In genomic region chr4:46563847-46564246, GRCm38 (mm10) we compare ENCODE assay signal across 9 mouse cellular contexts. TPM values are rescaled to one million over a fixed set of nuclear protein-coding genes. Genes with fewer than 3 reads are reported as not detected.
DNase-seq lines count a peak whose midpoint lies in the region; ATAC-seq and TF ChIP-seq lines count a peak whose summit lies in the region.
"Had no signal": no experiment of that assay in that cellular context is flagged by ENCODE, and none has a peak within 500 bp of the region (broad histone marks: within the 10 kb centered on the region; RNA-seq: fewer than 3 reads in every experiment).

No protein-coding gene starts in this region.

- DNase-seq in hindbrain, postnatal 0 days (ENCODE audit: low spot score) = peak; percentile 37
- DNase-seq in hindbrain, embryonic 10.5 days (ENCODE audit: low spot score) = no peak
- peak; percentile 85 for DNase-seq in MN1 (ENCODE audit: low spot score)
- DNase-seq in lung, postnatal 36 days = peak; percentile 77
- DNase-seq in thymus, postnatal 36 days = peak; percentile 38 to 61
- no peak for DNase-seq in right cerebral cortex, adult 2 months (ENCODE audit: low spot score in 2 of 2)
- DNase-seq in right cerebral cortex, postnatal 25 days = no peak

- no peak overlapping the region for H3K4me2 ChIP-seq in hindbrain, postnatal 0 days (ENCODE audit: low read depth, low read length)
- no peak overlapping the region for H3K4me2 ChIP-seq in heart, embryonic 16.5 days (ENCODE audit: low read depth, low read length)
- H3K4me2 ChIP-seq: hindbrain, embryonic 15.5 days had no signal

- H3K4me1 ChIP-seq in hindbrain, postnatal 0 days (ENCODE audit: insufficient read depth, low read length) = no peaks in the 10 kb centered on the region
- no peaks in the 10 kb centered on the region for H3K4me1 ChIP-seq in hindbrain, embryonic 10.5 days (replicated peaks)
- H3K4me1 ChIP-seq in heart, embryonic 16.5 days (ENCODE audit: control insufficient read depth, insufficient read depth, low read length) = no peaks in the 10 kb centered on the region
- H3K4me1 ChIP-seq: hindbrain, embryonic 15.5 days had no signal

- no peaks in the 10 kb centered on the region for H3K9me3 ChIP-seq in hindbrain, postnatal 0 days (ENCODE audit: low read length)
- no peaks in the 10 kb centered on the region for H3K9me3 ChIP-seq in hindbrain, embryonic 10.5 days
- no peaks in the 10 kb centered on the region for H3K9me3 ChIP-seq in heart, embryonic 16.5 days (replicated peaks; ENCODE audit: control insufficient read depth, low read length)
- H3K9me3 ChIP-seq: hindbrain, embryonic 15.5 days had no signal

- H3K4me3 ChIP-seq in hindbrain, postnatal 0 days (ENCODE audit: low read length) = no peak overlapping the region
- H3K4me3 ChIP-seq in hindbrain, embryonic 10.5 days = no peak overlapping the region
- H3K4me3 ChIP-seq in heart, embryonic 16.5 days (ENCODE audit: low read length) = no peak overlapping the region
- H3K4me3 ChIP-seq: hindbrain, embryonic 15.5 days had no signal

- no peak for TF ChIP-seq CTCF in hindbrain, postnatal 0 days (IDR thresholded peaks at IDR 0.05; ENCODE audit: low read depth)

- no peak overlapping the region for H3K9ac ChIP-seq in hindbrain, postnatal 0 days (replicated peaks; ENCODE audit: low read length)
- no peak overlapping the region for H3K9ac ChIP-seq in heart, embryonic 16.5 days (ENCODE audit: low read length)
- H3K9ac ChIP-seq: hindbrain, embryonic 15.5 days had no signal

- ATAC-seq in hindbrain, postnatal 0 days = no peak
- 0 out of 2 replicates have a peak, but pooled peaks have one; percentile 39 for ATAC-seq in heart, embryonic 16.5 days (replicated peaks; ENCODE audit: extremely low read depth, insufficient read depth, low FRiP score)

- WGBS in hindbrain, postnatal 0 days = 64% methylated on average over 10 of the region's 10 CpGs
- 74% methylated on average over 10 of the region's 10 CpGs for WGBS in hindbrain, embryonic 10.5 days
- WGBS in heart, embryonic 16.5 days = 47% methylated on average over 10 of the region's 10 CpGs

- no peaks in the 10 kb centered on the region for H3K27me3 ChIP-seq in hindbrain, postnatal 0 days (ENCODE audit: insufficient read depth, low read length)
- no peaks in the 10 kb centered on the region for H3K27me3 ChIP-seq in hindbrain, embryonic 10.5 days (ENCODE audit: insufficient read depth, poor library complexity, severe bottlenecking)
- H3K27me3 ChIP-seq in heart, embryonic 16.5 days (ENCODE audit: control insufficient read depth, insufficient read depth, low read length) = no peaks in the 10 kb centered on the region; the same call in 1 of the 2 replicates
- H3K27me3 ChIP-seq: hindbrain, embryonic 15.5 days had no signal

- H3K36me3 ChIP-seq in hindbrain, postnatal 0 days (ENCODE audit: insufficient read depth, low read length) = no peaks in the 10 kb centered on the region
- H3K36me3 ChIP-seq in hindbrain, embryonic 10.5 days = no peaks in the 10 kb centered on the region
- no peaks in the 10 kb centered on the region for H3K36me3 ChIP-seq in heart, embryonic 16.5 days (ENCODE audit: control insufficient read depth, insufficient read depth)

- no peak overlapping the region for H3K27ac ChIP-seq in hindbrain, postnatal 0 days
- H3K27ac ChIP-seq in hindbrain, embryonic 10.5 days = no peak overlapping the region
- H3K27ac ChIP-seq in heart, embryonic 16.5 days (ENCODE audit: low read length) = no peak overlapping the region
- H3K27ac ChIP-seq: hindbrain, embryonic 15.5 days had no signal

RNA-seq across cellular contexts. Expression of gene Trim14, which starts 27.9 kb away (rescaled TPM):
- 1.5 and 3.0 TPM in 2 replicates for total RNA-seq in hindbrain, postnatal 0 days (2014; rRNA removed)
- 1.2 and 1.7 TPM in 2 replicates for polyA plus RNA-seq in hindbrain, postnatal 0 days (2015; fragmentation: Nextera tagmentation; extraction: Ambion mirVana)
- 0.94 and 1.2 TPM in 2 replicates for polyA plus RNA-seq in hindbrain, embryonic 10.5 days (2016; fragmentation: Nextera tagmentation; extraction: Ambion mirVana)
- polyA plus RNA-seq in heart, embryonic 16.5 days (2015; fragmentation: Nextera tagmentation; extraction: Ambion mirVana) = 1.9 and 4.7 TPM in 2 replicates

RNA-seq across cellular contexts. Expression of gene Coro2a, which starts 38.2 kb away (rescaled TPM):
- total RNA-seq in hindbrain, postnatal 0 days (2014; rRNA removed) = 24.5 and 26.7 TPM in 2 replicates
- polyA plus RNA-seq in hindbrain, postnatal 0 days (2015; fragmentation: Nextera tagmentation; extraction: Ambion mirVana) = 5.9 and 6.2 TPM in 2 replicates
- 5.9 and 10.8 TPM in 2 replicates for polyA plus RNA-seq in hindbrain, embryonic 10.5 days (2016; fragmentation: Nextera tagmentation; extraction: Ambion mirVana)
- polyA plus RNA-seq in heart, embryonic 16.5 days (2015; fragmentation: Nextera tagmentation; extraction: Ambion mirVana) = 3.6 and 7.1 TPM in 2 replicates

Comparison
In these comparisons a context has a peak if more than half of its experiments do, and no peak if none do; other contexts are left out.
1. DNase-seq: peak in hindbrain, postnatal 0 days (single experiment), MN1 (single experiment), lung, postnatal 36 days (single experiment) and thymus, postnatal 36 days (2 of 2); none in hindbrain, embryonic 10.5 days (single experiment), right cerebral cortex, adult 2 months (0 of 2) and right cerebral cortex, postnatal 25 days (single experiment).